Mouse (Mus musculus): ENCODE results near the gene Cldn34a.
"Not testable (repeated sequence)": the region's sequence is repeated elsewhere in the genome, so short reads cannot be mapped to it uniquely, and the experiment has no call there.

Gene Cldn34a

GRCm38 (mm10) chrX:152563034-152563433 is at the start of gene Cldn34a:
Gene Cldn34a, plus strand, starts transcription at chrX:152563334.
- DNase-seq (ENCODE audit: low spot score): no peak

- DNase-seq (ENCODE audit: low spot score): not testable (repeated sequence)
These were observed 44.5 kb upstream of the Cldn34a start for GRCm38 (mm10) chrX:152518611-152519010.

DNA sequence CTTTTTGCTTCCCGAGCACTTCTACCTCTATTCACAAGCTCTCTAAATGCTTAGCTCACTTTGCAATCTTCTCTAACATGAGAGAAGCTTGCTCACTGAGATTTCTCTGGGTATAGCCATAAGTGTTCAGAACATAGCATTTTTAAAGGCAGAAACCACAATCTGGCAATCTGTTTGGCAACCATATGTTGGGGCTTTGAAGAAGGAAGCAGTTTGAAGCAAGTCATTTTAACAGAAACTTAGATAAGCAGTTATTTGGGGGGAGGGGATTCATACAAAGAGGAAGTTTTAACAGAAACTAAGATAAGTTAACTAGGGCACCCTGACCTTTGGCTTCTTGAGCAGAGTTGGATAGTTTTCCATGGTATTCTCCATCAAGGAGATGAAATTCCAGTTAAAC is 17.4 kb upstream of the Cldn34a start:
- DNase-seq (ENCODE audit: low spot score): no peak

DNA sequence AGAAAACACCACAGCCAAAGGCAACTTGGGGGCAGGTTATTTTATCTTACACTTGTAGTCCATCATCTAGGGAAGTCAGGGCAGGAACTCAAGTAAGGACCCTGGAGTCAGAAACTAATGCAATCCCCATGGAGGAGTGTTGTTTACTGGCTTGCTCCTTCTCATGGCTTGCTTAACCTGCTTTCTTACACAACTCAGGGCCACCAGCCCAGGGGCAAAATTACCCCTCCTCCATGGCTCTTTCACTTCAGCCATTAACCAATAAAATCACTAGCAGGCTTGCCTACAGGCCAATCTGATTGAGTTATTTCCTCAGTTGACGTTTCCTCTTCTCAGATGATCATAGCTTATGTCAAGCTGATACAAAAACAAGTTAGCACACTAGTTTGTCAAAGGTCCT is 15.0 kb upstream of the Cldn34a start:
- DNase-seq (ENCODE audit: low spot score): no peak

- DNase-seq (ENCODE audit: low spot score): no peak
These were observed 5.7 kb upstream of the Cldn34a start for GRCm38 (mm10) chrX:152557446-152557845.

Data from retina, embryonic 14.5 days (tissue).